Mouse (Mus musculus) MEL (cell line): ENCODE data around the gene Lamp5. TPM values are rescaled to one million over a fixed set of nuclear protein-coding genes. Genes with fewer than 3 reads are reported as not detected.

ENCODE experiments used
- DNase-seq: peaks from one replicate; pipeline ENCODE4 v3.0.0; 2011; ENCODE audit warnings: low read depth, low spot score
- H3K27ac ChIP-seq: 2 replicates; pipeline ENCODE4 v1.5.1; 2012; ENCODE audit warnings: low read depth, mild to moderate bottlenecking, control low read depth, low read length, moderate library complexity; ENCODE audit not compliant: control insufficient read depth
- H3K27me3 ChIP-seq, 2 experiments: fragments of 150-350 bp in 1 of 2; sonication (generic) in 1 of 2; 2 replicates each; pipeline ENCODE4 v1.6.1; 2012; ENCODE audit warnings: low read length in 2 of 2, mild to moderate bottlenecking in 2 of 2, improper control_type of control experiment in 1 of 2, moderate library complexity in 1 of 2; ENCODE audit not compliant: insufficient read depth in 2 of 2, control insufficient read depth in 1 of 2
- H3K36me3 ChIP-seq, 2 experiments: 2 replicates each; pipeline ENCODE4 v1.6.1; 2012 to 2014; ENCODE audit warnings: low read length in 2 of 2, improper control_type of control experiment in 1 of 2, inconsistent platforms in 1 of 2, mild to moderate bottlenecking in 1 of 2; ENCODE audit not compliant: insufficient read depth in 2 of 2, control insufficient read depth in 1 of 2
- H3K4me1 ChIP-seq, 2 experiments: fragments of 150-350 bp in 1 of 2; sonication (generic) in 1 of 2; 2 replicates each; pipeline ENCODE4 v1.6.1; 2012; ENCODE audit warnings: low read length in 2 of 2, improper control_type of control experiment in 1 of 2, mild to moderate bottlenecking in 1 of 2; ENCODE audit not compliant: insufficient read depth in 2 of 2, control insufficient read depth in 1 of 2
- H3K4me3 ChIP-seq, 2 experiments: fragments of 150-350 bp in 1 of 2; sonication (generic) in 1 of 2; 2 replicates each; pipeline ENCODE4 v1.5.1; 2012; ENCODE audit warnings: low read depth in 2 of 2, low read length in 2 of 2, mild to moderate bottlenecking in 2 of 2, moderate library complexity in 2 of 2, control low read depth in 1 of 2, improper control_type of control experiment in 1 of 2; ENCODE audit not compliant: control insufficient read depth in 1 of 2, insufficient read depth in 1 of 2
- H3K79me2 ChIP-seq: 2 replicates; pipeline ENCODE4 v1.6.1; 2012; ENCODE audit warnings: mild to moderate bottlenecking, low read length, moderate library complexity; ENCODE audit not compliant: control insufficient read depth, poor library complexity, insufficient read depth
- H3K9ac ChIP-seq: 2 replicates; pipeline ENCODE4 v1.6.1; 2012; ENCODE audit warnings: low read depth, mild to moderate bottlenecking, control low read depth, low read length, moderate library complexity; ENCODE audit not compliant: control insufficient read depth, poor library complexity, severe bottlenecking
- H3K9me3 ChIP-seq: fragments of 150-350 bp; sonication (generic); replicated peaks from 2 replicates; pipeline ENCODE4 v1.6.1; 2012; ENCODE audit warnings: mild to moderate bottlenecking, low read length, improper control_type of control experiment, moderate library complexity; ENCODE audit not compliant: insufficient read depth
- BHLHE40 ChIP-seq: IDR thresholded peaks from 2 replicates; pipeline ENCODE4 v1.6.1; 2012; ENCODE audit warnings: low read depth, mild to moderate bottlenecking, inconsistent platforms, low read length, improper control_type of control experiment, borderline replicate concordance
- CHD1 ChIP-seq: IDR thresholded peaks from 2 replicates; pipeline ENCODE4 v1.6.1; 2012; ENCODE audit warnings: low read depth, mild to moderate bottlenecking, inconsistent platforms, low read length, improper control_type of control experiment
- CHD2 ChIP-seq: IDR thresholded peaks from 2 replicates; pipeline ENCODE4 v1.6.1; 2011; ENCODE audit warnings: low read length, improper control_type of control experiment
- CTCF ChIP-seq, 3 experiments: IDR thresholded peaks in 2 of 3; conservative IDR thresholded peaks in 1 of 3; 2 replicates each; pipeline ENCODE4 v1.5.1; 2011 to 2012; ENCODE audit warnings: low read length in 3 of 3, low read depth in 2 of 3, mild to moderate bottlenecking in 2 of 3, improper control_type of control experiment in 1 of 3, inconsistent platforms in 1 of 3, mixed read lengths in 1 of 3, moderate library complexity in 1 of 3; ENCODE audit not compliant: control insufficient read depth in 1 of 3, insufficient read depth in 1 of 3, poor library complexity in 1 of 3, severe bottlenecking in 1 of 3
- E2F4 ChIP-seq: IDR thresholded peaks from 2 replicates; pipeline ENCODE4 v1.6.1; 2011; ENCODE audit warnings: low read depth, low read length, improper control_type of control experiment, borderline replicate concordance
- ELF1 ChIP-seq: IDR thresholded peaks from 2 replicates; pipeline ENCODE4 v1.6.1; 2014; ENCODE audit warnings: low read depth, mild to moderate bottlenecking, inconsistent platforms, low read length, improper control_type of control experiment, moderate library complexity
- EP300 ChIP-seq, 2 experiments: IDR thresholded peaks; 2 replicates each; pipeline ENCODE4 v1.6.1; 2011; ENCODE audit warnings: improper control_type of control experiment in 2 of 2, low read length in 2 of 2, low read depth in 1 of 2, mild to moderate bottlenecking in 1 of 2
- ETS1 ChIP-seq: IDR thresholded peaks from 2 replicates; pipeline ENCODE4 v1.6.1; 2012; ENCODE audit warnings: low read depth, mild to moderate bottlenecking, inconsistent platforms, low read length, improper control_type of control experiment, moderate library complexity
- GATA1 ChIP-seq: IDR thresholded peaks from 2 replicates; pipeline ENCODE4 v1.6.1; 2011; ENCODE audit warnings: low read depth, low read length, improper control_type of control experiment
- JUND ChIP-seq: IDR thresholded peaks from 2 replicates; pipeline ENCODE4 v1.6.1; 2011; ENCODE audit warnings: low read depth, mild to moderate bottlenecking, improper control_type of control experiment, low read length
- KAT2A ChIP-seq: conservative IDR thresholded peaks from 2 replicates; pipeline ENCODE4 v1.6.1; 2012; ENCODE audit warnings: low read depth, low read length, improper control_type of control experiment, inconsistent platforms
- MAFK ChIP-seq: IDR thresholded peaks from 2 replicates; pipeline ENCODE4 v1.6.1; 2011; ENCODE audit warnings: low read depth, mild to moderate bottlenecking, low read length, improper control_type of control experiment, borderline replicate concordance
- MXI1 ChIP-seq: IDR thresholded peaks from 2 replicates; pipeline ENCODE4 v1.6.1; 2011; ENCODE audit warnings: mild to moderate bottlenecking, low read depth, low read length, improper control_type of control experiment
- MYB ChIP-seq: IDR thresholded peaks from 2 replicates; pipeline ENCODE4 v1.6.1; 2011; ENCODE audit warnings: mild to moderate bottlenecking, low read depth, low read length, improper control_type of control experiment
- MYC ChIP-seq: IDR thresholded peaks from 2 replicates; pipeline ENCODE4 v1.6.1; 2011; ENCODE audit warnings: low read depth, mild to moderate bottlenecking, low read length, improper control_type of control experiment, moderate library complexity
- NELFE ChIP-seq: IDR thresholded peaks from 2 replicates; pipeline ENCODE4 v1.6.1; 2011; ENCODE audit warnings: low read depth, low read length, improper control_type of control experiment
- POLR2AphosphoS2 ChIP-seq: IDR thresholded peaks from 2 replicates; pipeline ENCODE4 v1.6.1; 2011; ENCODE audit warnings: low read length, improper control_type of control experiment
- POLR2AphosphoS5 ChIP-seq: IDR thresholded peaks from 2 replicates; pipeline ENCODE4 v1.6.1; 2012; ENCODE audit warnings: low read depth, borderline replicate concordance, mild to moderate bottlenecking, inconsistent platforms, low read length, moderate library complexity, mixed read lengths
- RAD21 ChIP-seq: IDR thresholded peaks from 2 replicates; pipeline ENCODE4 v1.6.1; 2011; ENCODE audit warnings: mild to moderate bottlenecking, low read depth, low read length, improper control_type of control experiment
- RCOR1 ChIP-seq: IDR thresholded peaks from 2 replicates; pipeline ENCODE4 v1.6.1; 2012; ENCODE audit warnings: low read depth, mild to moderate bottlenecking, inconsistent platforms, low read length, improper control_type of control experiment
- SIN3A ChIP-seq: IDR thresholded peaks from 2 replicates; pipeline ENCODE4 v1.6.1; 2012; ENCODE audit warnings: low read length, improper control_type of control experiment, inconsistent platforms
- SMC3 ChIP-seq: IDR thresholded peaks from 2 replicates; pipeline ENCODE4 v1.6.1; 2011; ENCODE audit warnings: low read depth, low read length, improper control_type of control experiment
- UBTF ChIP-seq: IDR thresholded peaks from 2 replicates; pipeline ENCODE4 v1.6.1; 2012; ENCODE audit warnings: low read depth, mild to moderate bottlenecking, inconsistent platforms, low read length, improper control_type of control experiment, moderate library complexity, borderline replicate concordance; ENCODE audit not compliant: insufficient read depth
- USF1 ChIP-seq: IDR thresholded peaks from 2 replicates; pipeline ENCODE4 v1.6.1; 2014; ENCODE audit warnings: low read depth, mild to moderate bottlenecking, inconsistent platforms, low read length, improper control_type of control experiment, moderate library complexity
- USF2 ChIP-seq, 2 experiments: IDR thresholded peaks; 2 replicates each; pipeline ENCODE4 v1.6.1; 2011 to 2012; ENCODE audit warnings: improper control_type of control experiment in 2 of 2, low read length in 2 of 2, borderline replicate concordance in 1 of 2, inconsistent platforms in 1 of 2, low read depth in 1 of 2, mild to moderate bottlenecking in 1 of 2; ENCODE audit not compliant: insufficient read depth in 1 of 2
- ZKSCAN1 ChIP-seq: IDR thresholded peaks from 2 replicates; pipeline ENCODE4 v1.6.1; 2012; ENCODE audit warnings: low read depth, mild to moderate bottlenecking, inconsistent platforms, low read length, improper control_type of control experiment, moderate library complexity
- ZMIZ1 ChIP-seq: IDR thresholded peaks from 2 replicates; pipeline ENCODE4 v1.6.1; 2012; ENCODE audit warnings: low read depth, mild to moderate bottlenecking, inconsistent platforms, low read length, improper control_type of control experiment, moderate library complexity
- polyA plus RNA-seq, 2 experiments: library from polyadenylated mRNA; stranded (reverse) in 1 of 2; unstranded in 1 of 2; fragments of >175 nt in 1 of 2; fragments of >200 nt in 1 of 2; gene quantifications; 2 replicates each; pipeline versions ENCODE4 v1.2.1 to v1.2.4; 2012; ENCODE audit warnings: low replicate concordance in 2 of 2, low read depth in 1 of 2; ENCODE audit not compliant: insufficient read length in 2 of 2, insufficient read depth in 1 of 2, missing spikeins in 1 of 2
- total RNA-seq: library from RNA; depleted of rRNA; stranded (reverse); fragments of 300-350 nt; gene quantifications from 2 replicates; pipeline ENCODE4 v1.2.3, GENCODE M21; 2012

Lamp5 gene
- total and polyA plus RNA-seq, 3 experiments, result not detected

DNA sequence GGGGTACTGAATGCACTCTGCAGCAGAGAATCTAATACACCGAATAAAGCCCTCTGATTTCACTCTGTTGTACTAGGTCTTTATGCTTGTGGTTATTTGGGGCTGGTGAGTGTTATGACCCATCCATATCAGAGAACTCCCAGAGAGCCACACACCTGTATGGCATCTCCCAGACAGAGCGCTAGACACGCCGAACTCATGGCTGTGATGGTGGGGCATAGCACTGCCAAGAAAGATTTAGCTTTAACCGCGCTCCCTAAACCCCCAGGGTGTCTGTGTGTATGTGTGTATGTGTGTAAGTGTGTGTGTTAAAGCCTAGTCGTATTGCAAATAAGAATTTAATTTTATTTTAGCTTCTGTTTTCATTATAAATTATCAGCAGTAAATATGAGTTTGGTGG, 6.4 kb downstream of the Lamp5 start:
- Histone ChIP-seq H3K27me3 (no peaks in the 10 kb centered on the region), H3K27ac (no peak overlapping the region), H3K4me1 (no peaks in the 10 kb centered on the region), H3K9ac (no peak overlapping the region), H3K9me3 (no peaks in the 10 kb centered on the region)
- TF ChIP-seq ZKSCAN1 (no peak), CHD1 (no peak), CHD2 (no peak), CTCF (IDR thresholded peaks at IDR 0.05 in 2 of 3, conservative IDR thresholded peaks at IDR 0.05 in 1 of 3; ENCODE audit: control insufficient read depth in 1 of 3, insufficient read depth in 1 of 3, low read depth in 2 of 3, low read length in 3 of 3, poor library complexity in 1 of 3, severe bottlenecking in 1 of 3) (no peak), GATA1 (no peak), EP300 (IDR thresholded peaks at IDR 0.05; ENCODE audit: low read depth in 1 of 2, low read length in 2 of 2) (no peak), MAFK (no peak), MYB (no peak), RAD21 (no peak), ZMIZ1 (no peak), MYC (no peak), JUND (no peak), POLR2AphosphoS2 (no peak), RCOR1 (no peak), SMC3 (no peak), POLR2AphosphoS5 (no peak), MXI1 (no peak)
- TF ChIP-seq, all 39 proteins: peak for 0
- Histone ChIP-seq H3K4me3 (no peak overlapping the region), H3K36me3 (no peaks in the 10 kb centered on the region), H3K79me2 (no peaks in the 10 kb centered on the region)
- DNase-seq, result no peak

DNA sequence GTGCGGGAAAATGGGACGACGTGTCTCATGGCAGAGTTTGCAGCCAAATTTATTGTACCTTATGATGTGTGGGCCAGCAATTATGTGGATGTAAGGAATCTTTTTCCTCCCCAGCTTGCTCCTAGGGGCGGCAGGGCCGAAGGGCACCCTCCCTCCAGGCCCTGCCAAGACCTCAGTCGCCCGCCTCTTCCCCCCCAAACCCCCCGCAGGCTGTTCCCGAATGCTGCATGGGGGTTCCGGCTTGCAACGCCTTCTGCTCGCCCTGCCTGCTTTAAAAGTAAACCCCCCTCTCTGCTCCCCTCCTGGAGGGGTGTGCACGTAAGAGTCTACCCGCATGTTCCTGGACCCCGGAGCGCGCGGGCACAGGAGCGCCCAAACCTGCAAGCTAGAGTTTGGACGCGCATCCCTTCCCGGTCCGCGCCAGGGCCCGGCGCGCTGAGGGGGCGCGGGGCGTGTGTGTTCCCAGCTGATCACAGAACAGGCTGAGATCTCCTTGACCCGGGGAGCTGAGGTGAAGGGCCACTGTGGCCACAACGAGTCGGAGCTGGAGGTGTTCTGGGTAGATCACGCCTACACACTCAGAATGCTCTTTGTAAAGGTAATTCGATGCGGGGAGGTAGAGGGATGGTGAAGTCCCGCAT, 7.1 kb downstream of the Lamp5 start:
- H3K36me3 ChIP-seq, result no peaks in the 10 kb centered on the region
- H3K27me3 ChIP-seq, result no peaks in the 10 kb centered on the region
- no peak for DNase-seq
- H3K9ac ChIP-seq, result no peak overlapping the region
- no peaks in the 10 kb centered on the region for H3K4me1 ChIP-seq
- H3K79me2 ChIP-seq, result no peaks in the 10 kb centered on the region
- H3K27ac ChIP-seq, result no peak overlapping the region
- H3K4me3 ChIP-seq, result no peak overlapping the region
- H3K9me3 ChIP-seq, result no peaks in the 10 kb centered on the region
- TF ChIP-seq CHD1 (no peak), BHLHE40 (no peak), UBTF (no peak), E2F4 (no peak), SIN3A (no peak), RAD21 (no peak), KAT2A (no peak), JUND (no peak), SMC3 (no peak), NELFE (no peak), USF2 (IDR thresholded peaks at IDR 0.05; ENCODE audit: borderline replicate concordance in 1 of 2, insufficient read depth in 1 of 2, low read depth in 1 of 2, low read length in 2 of 2) (no peak), USF1 (no peak), ELF1 (no peak), MXI1 (no peak), MYB (no peak), ETS1 (no peak)
